Mouse (Mus musculus): Measurements from ENCODE around the gene Adamts5. TPM values are rescaled to one million over a fixed set of nuclear protein-coding genes. Genes with fewer than 3 reads are reported as not detected.

The Adamts5 gene
- polyA plus RNA-seq (2017; shearing (Covaris generic)) = under 1 TPM in 2 of 3 experiments, not detected in 1; 0.03 to 0.04 TPM

DNA sequence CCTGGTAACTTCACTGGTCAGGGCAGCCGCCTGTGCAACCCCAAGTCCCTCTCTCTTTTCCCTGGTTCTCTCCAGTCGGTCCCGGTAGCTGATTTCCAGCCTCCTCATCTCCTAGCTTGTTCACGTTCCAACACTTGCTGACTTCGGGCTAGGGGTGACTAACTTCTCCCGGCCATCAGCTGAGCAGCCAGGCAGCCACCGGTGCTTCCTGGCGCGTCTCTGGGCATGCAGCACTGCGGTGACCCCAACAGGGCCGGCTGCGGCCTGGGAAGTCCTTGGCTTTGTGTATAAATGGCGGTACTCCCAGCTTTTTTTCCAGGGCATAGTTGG is at the start of gene Adamts5:
Gene Adamts5, minus strand, starts transcription at position 248 of the 330 bp plus-strand sequence.
- ATAC-seq = no peak

- no peak for ATAC-seq
Observed at GRCm38 (mm10) chr16:85950356-85950755, 48.7 kb upstream of the Adamts5 start.

DNA sequence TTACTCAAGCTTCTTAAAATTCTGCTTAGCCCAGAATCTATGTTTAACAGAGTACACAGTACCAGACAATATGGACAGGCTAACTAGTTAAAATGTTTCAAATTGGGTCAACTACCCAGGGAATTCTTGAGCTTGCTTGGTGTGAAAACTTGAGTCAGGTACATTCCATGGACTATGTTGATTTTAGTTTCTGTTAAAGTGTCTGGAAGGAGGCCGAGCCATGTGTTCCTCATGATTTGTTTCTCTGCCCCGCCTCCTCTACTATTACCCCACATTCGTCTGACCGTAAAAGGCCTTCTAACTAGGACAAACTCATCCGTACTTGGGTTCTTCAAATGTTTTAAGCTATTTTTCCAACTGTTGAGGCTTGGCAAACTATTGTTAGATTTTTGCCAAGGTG is 24.4 kb upstream of the Adamts5 start:
- ATAC-seq = no peak

DNA sequence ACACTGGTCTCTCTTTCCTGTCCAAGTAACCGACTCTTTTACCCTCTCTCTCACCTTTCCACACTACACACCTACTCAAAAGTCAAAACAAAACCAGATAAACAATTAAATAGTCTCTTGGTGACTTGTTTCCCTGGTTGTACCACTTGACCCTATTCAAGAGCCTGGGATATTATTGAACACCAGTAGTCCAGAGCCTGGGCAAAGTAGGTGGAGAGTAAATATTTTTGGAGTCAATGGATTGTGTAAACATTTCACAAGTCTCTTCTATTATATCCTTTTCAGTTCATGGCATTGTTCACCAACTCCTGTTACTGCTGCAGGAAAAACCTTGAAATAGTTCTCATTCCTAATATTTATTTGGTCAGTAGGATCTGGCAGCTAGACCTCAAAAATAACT is 20.8 kb upstream of the Adamts5 start:
- no peak for ATAC-seq

DNA sequence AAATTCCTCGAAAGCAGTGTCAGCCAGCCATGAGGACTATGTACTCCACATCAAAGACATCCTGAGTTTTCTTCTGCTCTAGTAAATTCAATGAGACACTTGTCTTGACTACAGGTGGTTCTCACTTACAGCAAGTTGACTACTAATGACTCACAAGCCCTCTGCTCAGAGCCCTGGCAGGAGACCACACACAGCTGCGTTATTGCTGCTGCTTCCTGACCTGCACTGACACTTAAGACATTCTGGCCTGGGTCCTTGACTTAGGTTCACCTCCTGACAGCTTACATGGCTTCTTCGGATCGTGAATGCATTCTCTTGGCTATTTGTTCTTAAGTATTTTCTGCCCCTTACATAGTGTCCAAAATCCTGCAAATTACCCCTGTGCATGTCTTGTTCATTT is 18.5 kb upstream of the Adamts5 start:
- no peak for ATAC-seq

- no peak for ATAC-seq
Observed at GRCm38 (mm10) chr16:85900702-85901580, 687 bp downstream of the Adamts5 start.

DNA sequence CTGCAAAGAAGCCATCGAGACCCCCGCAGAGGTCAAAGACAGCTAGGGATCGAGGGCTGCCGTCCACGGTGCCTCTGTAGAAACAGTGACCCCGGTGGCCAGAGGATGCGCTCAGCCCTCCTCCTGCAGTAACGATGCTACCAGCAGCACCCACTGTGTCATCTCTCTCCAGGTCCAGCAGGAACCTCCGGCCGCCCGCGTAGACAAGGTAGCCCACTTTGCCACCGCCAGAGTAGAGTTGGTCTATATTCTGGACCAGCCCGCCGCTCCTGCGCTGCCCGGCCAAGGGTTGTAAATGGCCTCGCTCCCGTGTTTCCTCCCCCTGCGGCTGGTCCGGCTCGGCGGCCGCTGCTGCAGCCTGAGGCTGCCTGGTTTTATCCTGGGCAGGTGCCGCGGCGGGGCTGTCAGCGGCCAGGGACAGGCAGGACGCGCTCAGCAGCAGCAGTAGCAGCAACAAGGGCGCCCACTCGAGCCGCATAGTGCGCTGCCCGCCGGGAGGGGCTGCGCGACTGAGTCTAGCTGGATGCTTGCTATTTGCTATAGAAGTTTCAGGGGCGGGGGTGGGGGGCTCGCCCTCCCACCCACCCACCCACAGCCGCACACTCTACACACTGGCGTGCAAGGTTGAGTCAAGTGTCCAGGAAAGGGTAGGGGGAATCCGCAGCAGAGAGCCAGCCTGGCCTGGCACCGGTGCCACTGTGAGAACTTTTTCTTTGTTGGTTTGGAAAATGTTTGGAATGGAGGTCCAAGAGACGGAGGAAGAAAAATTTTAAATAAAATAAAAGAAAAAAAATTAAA is 1.6 kb downstream of the Adamts5 start:
- no peak for ATAC-seq

DNA sequence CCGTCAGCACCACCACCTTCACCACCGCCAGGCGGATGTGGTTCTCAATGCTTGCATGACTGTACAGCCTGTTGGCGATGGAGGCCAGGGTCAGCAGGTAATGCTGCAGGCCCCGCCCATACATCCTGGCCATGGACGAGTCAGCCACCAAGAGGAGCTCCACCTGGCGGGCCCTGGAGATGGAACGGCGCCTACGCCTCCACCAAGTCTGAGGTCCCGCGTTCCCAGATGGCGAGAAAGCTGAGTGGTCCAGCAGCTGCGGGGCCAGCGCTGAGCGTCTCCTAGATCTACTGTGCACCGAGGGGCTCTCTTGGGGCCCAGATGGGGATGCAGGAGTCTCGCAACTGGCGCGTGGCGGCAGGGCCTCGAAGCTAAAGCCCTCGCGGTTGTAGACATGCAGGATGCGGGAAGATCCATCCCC is 2.3 kb downstream of the Adamts5 start:
- no peak for ATAC-seq

DNA sequence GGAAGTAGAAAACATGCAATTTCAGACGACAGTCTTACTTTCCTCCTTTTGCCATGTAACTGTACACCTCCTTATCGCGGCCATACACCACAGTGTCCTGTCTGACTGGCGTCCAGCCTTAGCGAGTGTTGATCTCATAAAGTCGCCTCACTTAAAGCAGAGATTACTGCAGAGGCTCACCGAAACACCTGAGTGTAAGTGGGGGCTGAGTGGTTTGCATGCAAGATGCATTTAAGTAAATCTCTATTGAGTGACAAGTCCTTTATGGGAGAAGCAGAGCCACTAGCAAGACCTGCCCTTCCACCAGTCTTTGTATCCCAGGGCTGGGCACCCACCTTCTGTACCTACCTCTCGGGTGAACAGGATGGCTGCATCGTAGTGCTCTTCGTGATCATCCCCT is 2.8 kb downstream of the Adamts5 start:
- ATAC-seq = no peak

- ATAC-seq = no peak
Observed at GRCm38 (mm10) chr16:85898391-85898790, 3.2 kb downstream of the Adamts5 start.

GRCm38 (mm10) chr16:85897854-85898253 is 3.8 kb downstream of the Adamts5 start:
- ATAC-seq = no peak

- ATAC-seq = no peak
Observed at GRCm38 (mm10) chr16:85895948-85896347, 5.7 kb downstream of the Adamts5 start.

DNA sequence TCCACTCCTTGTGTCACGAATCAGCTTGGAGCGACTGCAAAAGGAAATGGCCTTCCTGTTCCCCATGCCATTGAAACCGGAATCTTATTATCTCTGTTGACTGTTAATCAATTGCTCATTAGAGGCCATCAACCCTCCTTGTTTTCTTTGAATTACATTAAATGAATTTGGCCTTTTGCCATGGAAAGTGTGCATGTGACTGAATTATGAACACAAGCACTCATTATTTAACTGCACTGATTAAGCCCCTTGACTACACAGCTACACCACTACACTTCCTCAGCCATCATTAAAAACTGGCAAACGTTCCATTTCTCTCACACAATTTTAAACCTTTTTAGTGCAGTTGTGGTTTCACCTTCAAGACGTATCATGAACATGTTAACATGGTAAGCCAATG is 11.8 kb downstream of the Adamts5 start:
- no peak for ATAC-seq

DNA sequence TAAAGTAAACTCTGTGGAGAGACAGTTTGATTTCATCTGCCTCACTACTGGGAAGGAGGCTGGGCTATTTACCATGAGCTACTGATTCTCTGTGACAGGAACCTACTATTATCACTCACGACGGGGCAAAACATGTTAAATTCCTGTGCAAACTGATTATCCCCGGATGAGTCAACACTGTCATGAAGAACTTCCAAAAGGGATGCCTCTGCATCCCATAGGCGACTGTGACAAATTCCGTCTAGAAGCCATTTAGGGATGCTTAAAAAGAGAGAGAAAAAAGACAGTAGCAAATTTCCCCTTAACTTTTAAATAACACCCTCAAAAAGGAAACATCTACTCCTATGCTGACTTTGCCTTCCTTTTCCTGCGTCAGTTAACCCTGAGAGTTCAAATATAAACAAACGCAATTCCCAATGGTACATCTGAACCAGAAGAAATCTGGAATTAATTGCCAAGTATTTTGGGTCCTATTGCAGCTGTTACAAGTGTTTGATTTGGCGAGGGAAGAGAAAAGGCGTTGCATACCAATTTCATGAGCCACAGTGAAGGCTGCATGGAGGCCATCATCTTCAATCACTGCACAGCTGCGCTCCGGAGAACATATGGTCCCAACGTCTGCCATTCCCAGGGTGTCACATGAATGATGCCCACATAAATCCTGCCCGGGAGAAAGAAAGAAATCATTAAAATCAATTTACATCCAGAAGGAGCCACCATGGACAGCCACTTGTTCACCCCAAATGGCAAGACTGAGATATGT is 14.2 kb downstream of the Adamts5 start:
- no peak for ATAC-seq

DNA sequence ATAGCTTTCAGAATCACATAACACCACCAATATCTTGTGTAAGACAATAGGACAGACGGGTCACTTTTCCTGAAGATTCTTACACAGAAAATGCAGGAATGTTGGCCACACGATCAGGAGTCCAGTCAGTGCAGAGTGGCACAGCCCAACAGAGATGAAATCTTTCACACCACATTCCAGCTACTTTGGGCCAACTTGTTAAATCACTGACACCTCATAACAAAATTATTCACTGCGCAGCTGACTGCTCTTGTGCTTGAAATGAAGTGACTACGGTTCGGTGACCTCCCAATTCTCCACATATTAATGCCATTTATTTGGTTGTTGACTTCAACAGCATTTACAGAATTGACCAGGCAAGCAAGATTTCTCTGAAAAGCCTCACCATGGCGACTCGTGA is 22.6 kb downstream of the Adamts5 start:
- ATAC-seq = no peak

GRCm38 (mm10) chr16:85874141-85874540 is 27.5 kb downstream of the Adamts5 start:
- no peak for ATAC-seq

DNA sequence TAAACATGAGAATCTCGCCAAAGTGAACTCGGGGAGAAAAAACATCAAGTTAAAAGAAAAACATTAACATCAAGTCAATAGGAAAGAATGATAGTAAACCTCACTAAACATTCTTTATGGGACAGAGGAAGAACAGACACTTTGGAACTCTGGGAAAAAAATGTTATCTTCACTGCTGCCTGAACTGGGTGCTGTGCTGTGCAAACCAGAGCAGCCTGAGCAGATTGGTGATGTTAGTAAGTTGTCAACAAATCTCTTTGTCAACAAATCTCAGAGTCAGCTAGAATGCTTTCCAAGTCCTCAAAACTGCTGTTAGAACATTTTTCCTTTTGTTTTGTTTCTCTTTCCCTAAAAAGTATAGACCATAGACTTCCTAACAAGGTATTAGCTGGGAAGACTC is 29.7 kb downstream of the Adamts5 start:
- no peak for ATAC-seq

DNA sequence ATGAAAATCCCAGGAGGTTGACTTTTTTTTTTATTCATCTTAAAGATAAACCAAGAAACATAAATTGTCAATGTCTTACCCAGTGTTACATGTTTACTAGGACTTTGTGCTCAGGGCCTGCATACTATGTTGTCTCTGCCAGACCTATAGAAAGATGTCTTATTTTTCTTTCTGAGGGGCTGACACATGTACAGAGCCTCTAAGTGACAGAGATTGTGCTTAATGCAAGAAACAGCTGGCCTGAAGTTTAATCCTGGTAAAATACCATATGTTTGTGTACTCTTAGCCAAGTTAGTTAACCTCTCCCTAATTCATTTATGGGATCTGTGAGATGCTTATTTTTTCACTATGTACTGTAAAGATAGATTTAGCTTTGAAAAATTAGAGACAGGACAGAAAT is 30.4 kb downstream of the Adamts5 start:
- ATAC-seq = no peak

- ATAC-seq = no peak
Observed at GRCm38 (mm10) chr16:85864691-85865389, 36.8 kb downstream of the Adamts5 start.

DNA sequence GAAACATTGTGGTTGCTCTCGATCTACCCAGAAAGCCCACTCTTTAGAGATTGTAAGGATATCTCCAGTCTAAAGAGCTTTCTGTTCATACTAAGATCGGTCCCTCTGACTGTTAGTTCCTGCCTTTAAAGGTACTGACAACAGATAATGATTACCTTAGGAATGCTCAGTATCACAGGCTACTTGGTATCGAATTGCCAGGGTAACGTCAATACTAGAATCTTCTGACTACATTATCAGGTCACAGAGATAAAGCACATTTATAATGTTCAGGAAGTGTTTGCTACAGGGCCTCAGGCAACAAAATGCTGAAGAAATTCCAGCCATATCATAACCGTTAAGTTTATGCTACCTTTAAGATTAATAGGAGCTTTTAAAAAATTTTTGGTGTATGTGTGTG is 47.1 kb downstream of the Adamts5 start:
- ATAC-seq = no peak

DNA sequence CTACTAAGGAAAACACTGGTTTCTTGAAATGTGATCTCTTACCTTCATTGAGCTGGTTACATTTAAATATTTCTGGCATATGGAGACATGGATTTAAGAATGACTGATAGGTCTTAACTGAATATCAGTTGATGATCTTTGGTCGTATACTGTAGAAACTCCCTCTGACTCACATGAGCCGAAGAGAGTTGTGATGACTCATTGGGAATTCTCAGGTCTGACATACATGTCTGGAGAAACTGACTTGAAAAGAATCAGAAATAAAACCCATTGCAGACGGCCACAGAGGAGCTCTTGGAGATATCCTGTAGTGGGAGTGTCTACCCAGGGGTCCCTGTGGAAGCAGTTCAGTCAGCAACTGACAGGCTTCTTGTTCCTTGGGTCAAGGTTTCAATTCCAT is 74.6 kb downstream of the Adamts5 start:
- ATAC-seq = no peak

GRCm38 (mm10) chr16:85822330-85822916 is 79.2 kb downstream of the Adamts5 start:
- ATAC-seq = no peak

Measured in inflammation-experienced regulatory T-cells, adult 6 months (primary cell).